Mouse (Mus musculus): ENCODE measurements at regions not wholly inside any gene's neighbourhood (a gene's known extent, or its start where the extent isn't known, plus 50 kb on each side); places are given as distances from the start of the nearest gene placed in this dataset.
"Not testable (repeated sequence)": the region's sequence is repeated elsewhere in the genome, so short reads cannot be mapped to it uniquely, and the experiment has no call there.

DNA sequence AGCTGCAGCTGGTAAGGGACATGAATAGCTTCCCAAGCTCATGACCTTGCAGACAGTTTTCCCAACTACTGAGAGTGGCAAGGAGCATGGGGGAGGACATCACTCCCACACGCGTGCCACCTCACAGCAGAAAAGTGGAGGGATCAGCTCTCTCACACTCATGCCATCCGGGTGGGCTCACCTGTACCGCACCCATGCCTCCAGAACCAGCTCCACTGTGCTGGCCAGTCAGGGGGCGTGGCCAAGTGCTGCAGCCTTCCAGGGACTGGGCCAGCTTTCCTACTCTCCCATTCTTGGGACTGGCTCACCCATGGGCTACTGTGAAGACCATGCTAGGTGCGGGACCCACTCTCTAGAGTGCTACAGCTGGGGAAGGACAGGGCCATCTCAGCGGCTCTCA lies 88.4 kb upstream of the Klf13 start:
- no peak for DNase-seq

DNA sequence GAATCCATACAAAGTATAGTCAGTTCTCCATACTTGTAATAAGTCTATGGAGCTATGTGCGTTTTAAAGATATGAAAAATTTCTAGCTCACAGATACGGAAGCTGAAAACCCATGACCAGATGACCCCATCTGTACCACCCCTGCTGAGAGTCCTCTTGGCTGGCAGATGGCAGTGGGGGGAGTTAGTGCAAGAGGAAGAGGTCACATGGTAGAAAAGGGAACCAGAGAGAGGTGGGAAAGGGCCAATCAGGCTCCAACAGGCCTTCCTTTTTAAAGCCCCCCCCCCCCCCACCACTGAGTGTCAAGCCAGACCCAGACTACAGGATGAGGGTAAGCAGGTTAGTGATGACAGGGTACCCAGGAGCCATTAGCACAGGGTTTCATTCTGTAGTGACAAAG lies 86.4 kb upstream of the Klf13 start:
- no peak for DNase-seq

DNA sequence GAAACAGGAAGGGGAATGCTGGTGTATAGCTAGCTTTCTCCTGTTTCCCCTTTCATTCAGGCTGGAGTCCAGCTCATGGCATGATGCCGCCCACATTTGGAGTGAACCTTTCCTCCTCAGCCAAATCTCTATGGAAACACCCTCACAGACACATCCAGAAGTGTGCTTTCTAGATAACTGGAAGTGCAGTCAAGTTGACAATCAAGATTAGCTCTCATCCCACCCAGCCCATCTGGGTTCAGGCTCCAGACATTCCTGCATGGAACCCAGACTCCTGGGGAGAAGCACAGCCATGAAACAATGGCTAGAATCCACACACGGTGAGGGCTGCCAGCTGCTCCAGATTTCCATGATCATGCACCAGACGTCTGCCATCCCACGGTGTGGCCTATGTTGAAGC lies 85.5 kb upstream of the Klf13 start:
- peak; percentile 59 for DNase-seq

DNA sequence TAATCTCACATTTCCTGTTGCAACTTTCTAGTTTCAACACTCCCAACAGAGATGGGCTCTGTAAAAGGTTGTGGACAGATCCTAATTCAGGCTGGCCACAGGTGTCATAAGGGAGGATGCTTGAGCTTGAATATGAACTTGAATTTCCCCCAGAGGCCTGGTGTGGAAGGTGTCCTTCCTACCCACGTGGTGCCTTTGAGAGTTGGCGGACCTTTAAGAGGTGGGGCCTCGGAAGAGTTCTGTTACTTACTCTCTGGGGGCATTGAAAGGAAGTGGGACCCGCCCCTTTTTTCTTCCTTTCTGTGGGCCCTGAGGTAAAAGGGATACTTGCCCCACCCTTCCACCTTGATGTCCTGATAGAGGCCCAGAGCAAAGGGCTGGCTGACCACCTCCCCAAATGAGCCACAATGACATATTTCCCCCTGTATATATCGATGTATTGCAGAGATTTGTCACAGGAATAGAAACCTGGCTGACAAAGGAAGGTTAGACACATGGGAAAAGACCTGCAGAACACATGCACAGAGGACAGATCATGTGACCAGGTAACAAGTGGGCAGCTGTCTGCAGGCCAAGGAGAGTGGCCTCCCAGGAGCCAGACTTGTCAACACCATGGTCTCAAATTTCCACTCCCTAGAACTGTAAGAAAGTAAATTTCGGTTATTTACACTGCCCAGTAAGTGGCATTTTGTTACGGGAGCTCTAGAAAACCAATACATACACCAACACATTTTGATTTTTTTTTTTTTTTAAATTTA lies 84.2 kb upstream of the Klf13 start:
- no peak for DNase-seq

DNA sequence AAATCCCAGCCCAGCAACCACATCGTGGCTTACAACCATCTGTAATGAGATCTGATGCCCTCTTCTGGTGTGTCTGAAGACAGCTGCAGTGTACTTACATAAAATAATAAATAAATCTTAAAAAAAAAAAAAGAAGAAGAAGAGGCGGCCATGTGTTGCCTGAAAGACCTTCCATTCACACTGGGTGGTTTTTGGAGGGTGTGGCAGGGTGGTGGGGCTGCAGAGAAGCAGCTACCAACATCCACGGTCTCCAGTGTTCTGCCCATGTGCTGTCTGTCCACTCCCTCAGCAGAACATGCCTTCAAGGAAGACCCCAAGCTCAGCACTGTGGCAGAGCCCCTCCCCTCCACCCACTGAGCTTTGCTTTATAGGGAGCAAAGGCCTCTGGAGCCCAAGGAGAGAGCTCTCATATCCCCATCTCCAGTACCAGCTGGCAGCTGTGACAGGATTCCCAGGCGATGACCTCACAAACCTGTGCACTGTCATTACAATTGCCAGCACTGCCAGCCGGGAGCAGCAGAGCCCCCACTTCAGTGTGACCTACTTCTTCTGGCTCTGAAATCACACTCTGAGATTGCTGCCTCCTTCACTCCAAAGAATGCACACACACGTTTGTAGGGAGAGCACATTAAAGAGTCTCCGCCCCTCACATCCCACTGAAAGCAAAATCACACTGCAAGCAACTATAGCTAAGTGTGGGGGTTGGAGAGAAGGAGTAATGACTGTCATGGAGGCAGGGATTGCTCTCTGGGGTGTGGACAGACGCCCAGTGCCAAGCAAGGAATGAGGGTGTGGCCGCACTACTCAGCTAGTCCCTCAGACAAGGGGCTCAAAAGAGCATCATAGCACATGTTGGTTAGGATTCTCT lies 82.8 kb upstream of the Klf13 start:
- DNase-seq: peak; percentile 82

DNA sequence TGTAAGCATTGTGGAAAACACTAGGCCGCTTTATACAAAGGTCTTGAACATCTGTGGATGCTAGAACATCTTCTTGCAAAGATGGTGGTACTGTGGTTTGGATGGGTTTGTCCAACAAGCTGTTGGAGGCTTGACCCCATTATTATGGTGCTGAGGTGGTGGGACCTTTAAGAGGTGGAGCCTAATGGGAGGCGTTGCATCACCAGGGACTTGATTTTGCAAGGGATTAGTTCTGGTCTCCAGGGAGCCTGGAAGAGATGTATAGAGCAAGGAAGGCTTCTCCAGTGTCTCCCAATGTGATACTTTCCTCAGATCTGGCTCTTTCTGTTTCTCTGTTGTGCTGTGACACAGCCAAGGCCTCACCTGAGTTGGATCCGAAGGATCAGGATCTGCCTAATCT lies 79.4 kb upstream of the Klf13 start:
- DNase-seq: no peak

DNA sequence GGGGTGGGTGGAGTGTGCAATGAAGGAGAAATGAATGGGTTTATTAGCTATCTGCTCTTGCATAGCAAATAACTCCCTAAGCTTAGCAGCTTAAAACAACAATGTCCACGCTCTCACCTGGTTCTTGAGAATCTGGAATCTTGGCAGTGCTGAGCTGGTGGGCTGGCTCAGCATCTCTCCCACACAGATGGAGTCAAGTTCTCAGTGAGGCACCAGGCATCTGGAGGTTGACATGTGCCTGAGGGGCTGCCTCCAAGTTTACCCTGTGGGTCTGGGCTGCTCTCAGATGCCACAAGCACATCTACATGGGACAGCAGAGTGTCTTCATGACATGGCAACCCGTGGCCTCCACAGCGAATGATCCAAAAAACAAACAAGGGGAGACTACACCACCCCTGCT lies 78.2 kb upstream of the Klf13 start:
- peak; percentile 47 for DNase-seq

DNA sequence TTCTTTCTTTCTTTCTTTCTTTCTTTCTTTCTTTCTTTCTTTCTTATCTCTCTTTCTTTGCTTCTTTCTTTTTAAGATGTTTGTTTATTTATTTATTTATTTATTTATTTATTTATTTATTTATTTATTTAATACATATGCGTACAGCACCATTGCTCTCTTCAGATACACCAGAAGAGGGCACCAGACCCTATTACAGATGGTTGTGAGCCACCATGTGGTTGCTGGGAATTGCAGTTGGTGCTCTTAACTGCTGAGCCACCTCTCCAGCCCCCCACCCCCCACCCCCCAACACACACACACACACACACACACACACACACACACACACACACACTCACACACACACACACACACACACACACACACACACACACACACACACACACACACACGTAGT lies 76.4 kb upstream of the Klf13 start:
- DNase-seq: not testable (repeated sequence)

DNA sequence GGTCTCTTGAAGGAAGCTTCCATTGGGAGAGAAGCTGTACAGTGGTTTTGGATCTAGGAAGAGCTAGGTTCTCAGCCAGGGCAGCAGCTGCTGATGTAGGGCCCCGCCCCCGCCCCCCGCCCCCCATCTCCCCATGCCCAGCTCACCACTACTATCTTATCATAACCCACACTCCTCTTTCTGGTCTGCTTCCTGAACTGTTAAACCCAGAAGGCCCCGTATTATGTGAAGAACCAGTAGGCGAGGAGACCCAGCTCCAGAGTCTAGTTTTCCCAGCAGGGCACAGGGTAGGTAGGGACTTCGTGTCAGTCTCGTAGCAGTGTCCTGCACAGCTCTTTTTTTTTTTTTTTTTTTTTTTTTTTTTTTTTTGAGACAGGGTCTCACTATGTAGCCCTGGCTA lies 75.5 kb upstream of the Klf13 start:
- no peak for DNase-seq

DNA sequence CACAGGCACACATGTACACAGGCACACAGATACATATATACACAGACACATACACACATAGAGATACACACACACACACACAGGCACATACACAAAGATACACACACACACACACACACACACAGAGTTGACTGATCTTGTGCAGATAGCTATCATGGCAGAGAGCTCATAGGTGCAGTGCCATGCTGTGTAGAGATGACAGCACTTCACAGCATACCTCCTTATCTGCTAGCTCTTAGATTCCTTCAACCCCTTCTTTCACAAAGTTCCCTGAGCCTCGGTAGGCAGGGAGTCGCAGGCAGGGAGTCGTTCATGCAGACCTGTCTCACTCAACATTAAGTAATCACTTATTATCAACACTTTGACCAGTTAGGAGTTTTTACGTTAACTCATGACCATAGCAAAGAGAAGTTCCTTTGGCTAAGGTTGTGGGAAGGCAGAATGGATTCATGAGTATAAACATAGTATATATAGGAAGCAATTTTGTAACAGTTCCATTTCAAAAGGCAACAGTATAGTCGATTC lies 74.4 kb upstream of the Klf13 start:
- DNase-seq: no peak

DNA sequence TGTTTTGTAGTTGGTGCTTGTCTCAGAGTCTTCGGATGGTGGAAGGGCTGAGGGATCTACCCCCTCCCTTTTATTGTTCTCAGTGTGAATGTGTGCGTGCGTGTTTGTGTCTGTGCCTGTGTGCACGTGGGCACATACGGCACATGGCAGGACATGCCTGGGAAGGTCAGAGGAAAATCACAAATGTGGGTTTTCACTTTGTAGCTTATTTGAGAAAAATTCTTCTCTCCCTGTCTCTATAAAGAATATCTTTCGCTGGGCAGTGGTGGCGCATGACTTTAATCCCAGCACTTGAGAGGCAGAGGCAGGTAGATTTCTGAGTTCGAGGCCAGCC lies 73.5 kb upstream of the Klf13 start:
- DNase-seq: no peak

DNA sequence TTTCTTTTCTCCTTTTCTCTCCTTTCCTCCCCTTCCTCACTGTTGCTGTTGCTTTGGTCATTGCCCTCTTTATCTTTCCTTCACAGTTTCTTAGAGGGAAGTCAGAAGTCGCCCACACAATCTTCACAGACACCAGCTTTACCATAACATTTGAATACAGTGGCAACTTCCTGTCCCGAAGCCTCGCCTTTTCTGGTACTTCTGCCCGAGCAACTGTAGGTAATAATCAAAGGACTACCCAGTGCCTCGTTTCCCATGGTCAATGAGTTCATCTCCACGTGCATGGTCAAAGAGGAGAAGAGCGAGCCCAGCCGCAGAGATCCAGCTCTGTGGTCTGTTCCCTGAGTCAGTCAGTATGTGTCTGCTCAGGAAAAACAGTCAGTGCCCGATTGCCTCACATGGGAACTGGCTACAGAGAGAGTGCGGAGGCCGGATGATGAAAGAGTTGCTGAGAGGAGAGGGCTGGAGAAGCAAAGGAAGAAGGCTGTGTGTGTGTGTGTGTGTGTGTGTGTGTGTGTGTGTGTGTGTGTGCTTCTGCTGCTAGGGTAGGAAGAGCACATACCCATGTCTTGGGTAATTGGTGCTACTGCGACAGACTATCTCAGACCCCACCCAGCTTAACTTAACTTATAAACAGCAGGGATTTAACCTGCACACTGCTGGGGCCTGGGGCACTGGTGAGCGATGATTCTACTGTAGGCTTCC lies 73.0 kb upstream of the Klf13 start:
- DNase-seq: no peak

DNA sequence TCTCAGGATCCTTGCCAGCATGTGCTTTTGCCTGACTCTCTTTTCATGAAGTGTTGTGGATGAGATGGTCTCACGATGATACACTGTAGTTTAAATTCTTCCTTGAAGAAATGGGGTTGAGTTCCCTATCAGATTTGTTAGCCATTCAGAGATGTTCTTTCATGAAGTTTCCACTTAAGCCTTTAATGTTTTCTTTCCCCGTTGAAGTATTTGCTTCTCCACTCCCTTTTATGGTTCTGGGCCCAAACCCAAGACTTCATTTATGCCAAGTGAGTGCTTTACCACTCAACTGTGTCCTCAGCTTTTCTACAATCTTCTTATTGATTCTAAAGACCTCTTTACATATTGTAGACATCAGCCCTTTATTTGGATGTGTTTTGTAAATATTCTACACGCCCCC lies 71.9 kb upstream of the Klf13 start:
- DNase-seq: no peak

DNA sequence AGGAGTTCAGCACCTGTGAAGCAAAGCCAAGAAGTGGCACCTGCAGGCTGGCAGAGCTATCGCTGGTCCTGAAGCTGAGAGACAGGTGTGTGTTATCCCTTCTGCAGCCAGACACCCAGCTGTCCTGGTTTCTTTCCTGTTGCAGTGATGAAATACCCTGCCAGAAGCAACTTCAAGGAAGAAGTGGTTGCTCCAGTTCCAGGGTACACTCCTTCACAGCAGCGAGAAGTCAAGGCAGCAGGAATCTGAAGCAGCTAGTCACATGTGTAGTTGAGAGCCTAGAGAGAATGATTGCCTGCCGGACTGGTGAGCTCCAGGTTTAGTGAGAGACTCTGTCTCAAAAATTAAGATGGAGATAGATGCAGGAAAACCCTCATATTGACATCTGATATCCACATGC lies 69.1 kb upstream of the Klf13 start:
- no peak for DNase-seq

DNA sequence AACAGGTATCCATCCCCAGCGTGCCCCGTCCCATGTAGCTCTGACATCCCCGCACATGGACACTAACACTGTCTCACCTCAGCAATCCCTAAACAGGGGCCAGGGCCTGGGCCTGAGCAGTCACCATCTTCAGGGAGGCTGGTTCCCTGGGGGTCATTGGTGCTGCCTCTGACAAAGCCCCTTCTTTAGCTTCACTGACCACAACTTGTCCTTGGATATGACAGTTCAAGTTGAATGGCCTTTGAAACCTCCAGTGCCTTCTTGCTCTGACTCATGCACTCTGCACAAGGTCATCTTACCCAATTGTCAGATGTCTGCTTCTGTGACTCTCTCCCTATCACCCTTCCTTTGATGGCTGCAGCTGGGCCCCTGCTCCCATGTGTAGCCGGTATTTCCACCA lies 68.2 kb upstream of the Klf13 start:
- DNase-seq: no peak

DNA sequence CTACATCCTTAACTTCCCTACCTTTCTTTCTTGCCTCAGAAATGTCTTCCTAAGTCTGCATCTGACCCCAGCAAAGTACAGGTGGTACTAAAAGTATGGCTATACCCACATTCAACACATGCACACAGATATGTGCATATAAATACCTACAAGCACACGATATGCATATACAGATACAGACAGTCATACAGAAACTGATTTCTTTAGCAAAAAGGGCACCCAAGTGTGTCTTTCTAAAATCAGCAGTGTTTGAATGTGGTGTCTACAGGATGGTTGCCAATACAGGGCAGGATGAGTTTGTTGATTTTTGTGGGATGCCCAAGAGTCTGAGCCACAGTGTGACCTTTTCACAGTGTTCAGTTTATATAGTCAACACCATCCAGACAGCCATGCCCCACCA lies 67.0 kb upstream of the Klf13 start:
- DNase-seq: no peak

DNA sequence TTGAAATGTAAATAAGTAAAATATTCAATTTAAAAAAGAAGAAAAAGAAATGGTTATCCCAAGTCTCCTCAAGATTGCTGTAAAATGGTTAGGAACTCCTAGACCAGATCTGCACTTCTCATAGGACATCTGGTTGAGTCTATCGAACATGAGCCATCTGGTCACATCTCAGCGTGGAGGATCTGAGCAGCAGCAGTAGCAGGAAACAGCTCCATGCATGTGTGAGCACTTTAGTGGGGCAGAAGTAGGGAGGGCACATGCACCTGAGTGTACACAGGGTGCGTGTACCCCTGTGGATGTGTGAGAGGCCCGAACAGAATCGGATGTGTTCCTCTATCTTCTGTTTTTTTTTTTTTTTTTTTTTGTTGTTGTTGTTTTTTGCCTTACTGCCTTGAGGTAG lies 65.2 kb upstream of the Klf13 start:
- DNase-seq: no peak

DNA sequence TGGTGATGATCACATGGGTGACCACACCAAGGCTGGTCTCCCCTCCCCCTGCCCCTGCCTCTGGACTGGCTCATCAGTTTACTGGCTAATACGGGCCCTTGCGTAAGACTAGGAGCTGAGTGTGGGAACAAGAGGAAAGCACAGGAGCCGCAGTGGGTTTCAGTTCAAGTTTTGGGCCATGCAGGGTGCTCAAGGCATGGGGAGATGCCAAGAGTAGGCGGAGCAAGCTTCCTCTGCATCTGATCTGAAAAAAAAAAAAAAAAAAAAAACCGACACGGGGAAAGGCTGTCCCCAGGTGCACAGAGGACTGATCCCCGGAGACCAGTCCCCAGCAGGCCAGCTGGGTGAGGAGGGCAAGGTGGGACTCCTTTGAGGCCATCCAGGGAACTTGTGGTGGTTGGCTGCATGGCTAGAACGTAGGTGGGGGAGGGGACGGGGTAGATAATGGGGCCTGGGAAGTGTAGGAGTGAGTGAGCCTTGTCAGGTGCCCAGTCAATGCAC lies 62.9 kb upstream of the Klf13 start:
- no peak for DNase-seq

DNA sequence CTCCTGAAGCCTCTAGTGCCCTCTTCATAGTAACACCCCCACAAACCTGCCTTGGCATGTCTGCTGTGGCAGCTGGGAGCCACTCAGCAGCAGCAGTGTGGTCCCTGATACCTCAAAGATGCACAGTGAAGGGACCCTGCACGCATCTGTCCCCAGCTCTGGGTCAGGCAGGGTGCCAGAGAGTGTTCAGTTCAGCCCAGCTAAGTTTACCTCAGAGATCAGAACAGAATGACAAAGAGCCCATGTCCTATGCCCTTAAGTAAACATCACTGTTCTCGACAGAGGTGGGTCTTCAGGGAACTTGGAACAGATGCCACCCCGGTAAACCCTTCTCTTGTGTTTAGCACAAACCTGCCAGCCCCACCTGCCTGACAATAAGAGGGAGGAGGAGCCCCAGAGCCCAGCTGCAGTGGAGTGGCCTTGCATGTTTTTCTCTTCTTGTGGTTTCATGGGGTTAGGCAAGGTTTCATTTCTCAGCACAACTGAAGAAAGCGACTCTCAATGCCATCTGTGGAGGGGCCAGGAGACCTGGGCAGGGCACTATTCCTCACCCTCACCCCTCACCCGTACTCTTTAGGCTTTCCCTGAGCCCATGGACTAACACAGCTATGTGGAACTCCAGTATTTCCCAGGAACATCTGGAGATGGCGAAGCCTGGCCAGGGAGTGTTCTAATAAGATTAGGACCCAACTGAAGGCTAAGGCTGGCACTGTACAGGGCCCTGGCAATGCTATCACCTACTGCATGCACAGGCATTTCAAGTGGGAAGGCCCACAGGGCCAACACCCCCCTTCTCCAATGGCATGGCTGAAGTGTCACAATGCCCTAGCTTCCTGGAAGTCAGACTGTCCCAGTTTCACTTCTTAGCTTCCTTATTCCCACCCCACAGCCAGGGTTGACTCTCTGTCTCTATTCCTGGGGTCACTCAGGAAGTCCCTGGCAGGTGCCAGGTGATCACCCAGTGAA lies 60.6 kb upstream of the Klf13 start:
- DNase-seq: no peak

DNA sequence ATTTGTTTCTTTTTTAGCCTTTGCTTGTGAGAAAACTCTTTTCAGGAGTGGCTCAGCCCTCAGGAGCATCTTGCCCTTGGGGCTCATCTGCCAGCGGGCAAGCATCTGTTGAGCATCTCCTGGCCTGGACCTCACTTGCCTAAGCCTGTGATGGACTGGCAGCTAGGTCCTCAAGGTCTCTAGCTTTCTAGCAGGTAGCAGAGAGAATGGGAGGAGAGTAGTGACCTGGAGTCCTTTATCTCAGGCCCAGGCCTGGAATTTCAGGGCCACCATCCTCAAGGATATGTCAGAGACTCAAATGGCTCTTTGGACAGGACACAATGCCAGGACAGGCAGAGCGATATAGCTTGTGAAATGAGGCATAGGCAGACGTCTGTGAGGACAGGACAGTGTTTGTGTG lies 59.3 kb upstream of the Klf13 start:
- no peak for DNase-seq

DNA sequence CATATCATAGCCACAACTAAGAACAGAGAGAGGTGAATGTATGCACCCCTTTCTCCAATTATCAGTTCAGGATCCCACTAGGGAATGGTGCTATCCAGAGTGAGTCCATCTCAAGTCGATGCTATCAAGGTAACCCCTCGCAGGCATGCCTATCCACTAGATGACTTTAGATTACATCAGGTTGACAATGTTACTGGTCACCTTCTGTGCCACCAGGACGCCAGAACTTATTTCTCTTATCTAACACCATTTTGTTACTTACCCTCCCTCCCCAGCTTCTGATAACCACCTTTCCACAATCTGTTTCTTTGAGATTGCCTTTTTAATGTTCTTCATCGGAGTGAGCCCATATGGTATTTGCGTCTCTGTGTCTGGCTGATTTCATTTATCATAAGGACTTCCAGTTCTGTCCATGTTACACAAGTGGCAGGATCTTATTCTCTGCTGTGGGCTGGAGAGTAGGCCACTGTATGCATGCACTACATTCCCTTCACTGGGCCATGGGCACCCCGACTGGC lies 57.9 kb upstream of the Klf13 start:
- DNase-seq: no peak

All from cerebellum, adult 9-11 months (tissue).